Mouse (Mus musculus): Measurements from ENCODE around the gene Odf3. TPM values are rescaled to one million over a fixed set of nuclear protein-coding genes. Genes with fewer than 3 reads are reported as not detected.

The Odf3 gene
- polyA plus RNA-seq, 1 experiment, result 0.13 TPM

- Histone ChIP-seq H3K27ac (ENCODE audit: insufficient read depth, low read length) (no peak overlapping the region), H3K4me3 (replicated peaks; ENCODE audit: insufficient read depth, low read depth, low read length) (no peak overlapping the region), H3K4me1 (ENCODE audit: control insufficient read depth, insufficient read depth, low read length) (no peaks in the 10 kb centered on the region), H3K27me3 (ENCODE audit: control insufficient read depth, insufficient read depth, low read length) (no peaks in the 10 kb centered on the region)
- DNase-seq, result no peak
- WGBS, result 78% methylated on average over 10 of the region's 10 CpGs
- TF ChIP-seq CTCF (IDR thresholded peaks at IDR 0.05; ENCODE audit: borderline replicate concordance, insufficient read depth, low read depth, low read length), result no peak
- no peak for TF ChIP-seq POLR2A (IDR thresholded peaks at IDR 0.05; ENCODE audit: borderline replicate concordance, insufficient read depth, low read length)
These were observed 929 bp upstream of the Odf3 start for GRCm38 (mm10) chr7:140846676-140847075.

DNA sequence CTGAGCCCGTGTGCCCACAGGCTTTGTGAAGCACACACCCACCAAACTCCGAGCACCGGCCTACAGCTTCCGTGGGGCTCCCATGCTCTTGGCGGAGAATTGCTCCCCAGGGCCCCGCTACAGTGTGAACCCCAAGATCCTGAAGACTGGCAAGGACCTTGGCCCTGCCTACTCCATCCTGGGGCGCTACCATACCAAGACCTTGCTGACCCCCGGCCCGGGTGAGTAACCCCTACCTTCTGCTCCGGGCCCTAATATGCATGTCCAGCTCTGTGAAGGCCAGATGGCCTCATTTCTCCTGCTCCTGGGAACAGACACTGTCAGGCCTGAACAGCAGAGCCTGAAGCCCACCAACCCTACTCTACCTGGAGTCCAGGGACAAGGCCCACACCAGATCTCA lies 986 bp downstream of the Odf3 start:
- no peaks in the 10 kb centered on the region for H3K27me3 ChIP-seq (ENCODE audit: control insufficient read depth, insufficient read depth, low read length)
- DNase-seq, result no peak
- 92% methylated on average over 10 of the region's 10 CpGs for WGBS
- TF ChIP-seq CTCF (IDR thresholded peaks at IDR 0.05; ENCODE audit: borderline replicate concordance, insufficient read depth, low read depth, low read length) (no peak), POLR2A (IDR thresholded peaks at IDR 0.05; ENCODE audit: borderline replicate concordance, insufficient read depth, low read length) (no peak)
- H3K27ac ChIP-seq (ENCODE audit: insufficient read depth, low read length), result no peak overlapping the region
- H3K4me3 ChIP-seq (replicated peaks; ENCODE audit: insufficient read depth, low read depth, low read length), result no peak overlapping the region
- no peaks in the 10 kb centered on the region for H3K4me1 ChIP-seq (ENCODE audit: control insufficient read depth, insufficient read depth, low read length)

DNA sequence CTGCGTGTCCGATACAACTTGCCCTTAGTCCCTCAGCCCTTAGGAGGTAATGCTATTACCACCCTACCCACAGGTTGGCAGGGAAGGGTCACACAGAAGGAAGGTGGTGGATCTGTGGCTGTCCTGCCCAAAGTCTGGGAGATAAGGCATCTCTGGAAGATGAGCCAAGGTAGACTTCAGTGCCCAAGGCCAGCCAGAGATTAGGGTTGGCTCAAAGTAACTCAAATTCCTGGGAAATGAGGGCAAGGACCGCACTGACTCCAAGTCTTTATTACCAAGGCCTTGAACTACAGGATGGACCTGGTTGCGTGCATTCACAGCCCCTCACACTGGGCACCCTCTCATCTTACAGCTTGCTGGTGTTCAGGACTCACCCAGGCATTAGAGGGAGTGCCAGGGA lies 4.3 kb downstream of the Odf3 start:
- Histone ChIP-seq H3K4me3 (replicated peaks; ENCODE audit: insufficient read depth, low read depth, low read length) (no peak overlapping the region), H3K27me3 (ENCODE audit: control insufficient read depth, insufficient read depth, low read length) (no peaks in the 10 kb centered on the region), H3K4me1 (ENCODE audit: control insufficient read depth, insufficient read depth, low read length) (peaks cover 5% of the 10 kb centered on the region), H3K27ac (ENCODE audit: insufficient read depth, low read length) (no peak overlapping the region)
- DNase-seq, result no peak
- TF ChIP-seq POLR2A (IDR thresholded peaks at IDR 0.05; ENCODE audit: borderline replicate concordance, insufficient read depth, low read length) (no peak), CTCF (IDR thresholded peaks at IDR 0.05; ENCODE audit: borderline replicate concordance, insufficient read depth, low read depth, low read length) (no peak)
- 92% methylated on average over 4 of the region's 4 CpGs for WGBS

GRCm38 (mm10) chr7:140853386-140853785 lies 5.8 kb downstream of the Odf3 start:
- no peak overlapping the region for H3K4me3 ChIP-seq (replicated peaks; ENCODE audit: insufficient read depth, low read depth, low read length)
- TF ChIP-seq CTCF (IDR thresholded peaks at IDR 0.05; ENCODE audit: borderline replicate concordance, insufficient read depth, low read depth, low read length) (no peak), POLR2A (IDR thresholded peaks at IDR 0.05; ENCODE audit: borderline replicate concordance, insufficient read depth, low read length) (no peak)
- H3K4me1 ChIP-seq (ENCODE audit: control insufficient read depth, insufficient read depth, low read length), result peaks cover 6% of the 10 kb centered on the region
- H3K27me3 ChIP-seq (ENCODE audit: control insufficient read depth, insufficient read depth, low read length), result no peaks in the 10 kb centered on the region
- DNase-seq, result no peak
- 85% methylated on average over 9 of the region's 9 CpGs for WGBS
- H3K27ac ChIP-seq (ENCODE audit: insufficient read depth, low read length), result no peak overlapping the region

- 93% methylated on average over 18 of the region's 18 CpGs for WGBS
- DNase-seq, result no peak
- no peaks in the 10 kb centered on the region for H3K27me3 ChIP-seq (ENCODE audit: control insufficient read depth, insufficient read depth, low read length)
- H3K4me3 ChIP-seq (replicated peaks; ENCODE audit: insufficient read depth, low read depth, low read length), result no peak overlapping the region
- H3K27ac ChIP-seq (ENCODE audit: insufficient read depth, low read length), result no peak overlapping the region
- TF ChIP-seq CTCF (IDR thresholded peaks at IDR 0.05; ENCODE audit: borderline replicate concordance, insufficient read depth, low read depth, low read length) (no peak), POLR2A (IDR thresholded peaks at IDR 0.05; ENCODE audit: borderline replicate concordance, insufficient read depth, low read length) (no peak)
- H3K4me1 ChIP-seq (ENCODE audit: control insufficient read depth, insufficient read depth, low read length), result peaks cover 17% of the 10 kb centered on the region
These were observed 6.9 kb downstream of the Odf3 start for GRCm38 (mm10) chr7:140854483-140854882.

DNA sequence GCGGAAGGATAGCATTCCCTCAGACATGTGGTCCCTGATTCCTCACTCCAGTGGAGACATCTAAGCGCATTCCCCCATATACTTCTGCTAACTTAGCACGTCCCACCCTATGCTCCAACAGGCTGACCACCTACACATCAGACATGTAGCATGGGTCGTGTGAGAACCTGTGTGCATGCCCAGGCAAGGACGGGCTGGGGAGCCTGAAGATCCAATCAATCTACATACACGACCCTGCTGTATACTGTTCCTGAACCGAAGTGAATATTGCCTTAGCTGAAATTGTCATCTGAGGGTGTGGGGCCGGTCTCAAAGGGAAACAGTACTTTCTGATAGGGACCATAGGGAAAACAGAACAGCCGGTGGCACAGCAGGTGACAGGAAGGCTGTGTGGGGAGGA lies 7.6 kb downstream of the Odf3 start:
- peak overlapping the region; percentile 86 for H3K4me3 ChIP-seq (replicated peaks; ENCODE audit: insufficient read depth, low read depth, low read length)

GRCm38 (mm10) chr7:140855860-140856784 lies 8.5 kb downstream of the Odf3 start, which contains the start of gene Gm45785:
Gene Gm45785, minus strand, starts transcription at chr7:140856331.
- no peak for TF ChIP-seq CTCF (IDR thresholded peaks at IDR 0.05; ENCODE audit: borderline replicate concordance, insufficient read depth, low read depth, low read length)
- TF ChIP-seq POLR2A (IDR thresholded peaks at IDR 0.05; ENCODE audit: borderline replicate concordance, insufficient read depth, low read length), result peak; percentile 71; the same call in 1 of the 2 replicates
- WGBS, result under 1% methylated on average over 51 of the region's 51 CpGs
- peaks cover 22% of the 10 kb centered on the region for H3K4me1 ChIP-seq (ENCODE audit: control insufficient read depth, insufficient read depth, low read length)
- H3K4me3 ChIP-seq (replicated peaks; ENCODE audit: insufficient read depth, low read depth, low read length), result peak within 1 kb of the TSS; percentile 86
- DNase-seq, result peak; percentile 85 to 92
- no peaks in the 10 kb centered on the region for H3K27me3 ChIP-seq (ENCODE audit: control insufficient read depth, insufficient read depth, low read length)
- H3K27ac ChIP-seq (ENCODE audit: insufficient read depth, low read length), result peak within 1 kb of the TSS; percentile 82

More for the DNA sequence above, 7.6 kb downstream of the Odf3 start:
- H3K27me3 ChIP-seq (ENCODE audit: control insufficient read depth, insufficient read depth, low read length), result no peaks in the 10 kb centered on the region
- no peak overlapping the region for H3K27ac ChIP-seq (ENCODE audit: insufficient read depth, low read length)
- TF ChIP-seq POLR2A (IDR thresholded peaks at IDR 0.05; ENCODE audit: borderline replicate concordance, insufficient read depth, low read length), result no peak
- TF ChIP-seq CTCF (IDR thresholded peaks at IDR 0.05; ENCODE audit: borderline replicate concordance, insufficient read depth, low read depth, low read length), result no peak
- peaks cover 17% of the 10 kb centered on the region for H3K4me1 ChIP-seq (ENCODE audit: control insufficient read depth, insufficient read depth, low read length)
- no peak for DNase-seq
- 65% methylated on average over 9 of the region's 9 CpGs for WGBS

Data from cerebellum, adult 2 months (tissue).